Mouse (Mus musculus) limb, embryonic 14.5 days (tissue): ENCODE measurements around the gene Rnf25. TPM values are rescaled to one million over a fixed set of nuclear protein-coding genes. Genes with fewer than 3 reads are reported as not detected.

ENCODE experiments used
- ATAC-seq: fragments of 200-750 bp; cut with Nextera tagmentation; 2 replicates; pipeline ENCODE4 v1.8.0; 2017; ENCODE audit warnings: low read depth, moderate number of reproducible peaks, moderate TSS enrichment; ENCODE audit not compliant: low FRiP score
- DNase-seq: peaks from one replicate; pipeline ENCODE4 v3.0.0-alpha.2; 2015; ENCODE audit warnings: low spot score
- H3K27ac ChIP-seq: fragments of 300-500 bp; sonication (generic); replicated peaks from 2 replicates; pipeline ENCODE4 v1.5.1; 2014; ENCODE audit warnings: low read depth, mild to moderate bottlenecking, low read length, moderate library complexity, mixed read lengths
- H3K27me3 ChIP-seq: fragments of 300-500 bp; sonication (generic); 2 replicates; pipeline ENCODE4 v1.6.1; 2014; ENCODE audit warnings: low read length, mixed read lengths; ENCODE audit not compliant: control insufficient read depth, insufficient read depth
- H3K36me3 ChIP-seq: fragments of 300-500 bp; sonication (generic); 2 replicates; pipeline ENCODE4 v1.6.1; 2014; ENCODE audit warnings: mild to moderate bottlenecking, low read length, moderate library complexity, mixed read lengths; ENCODE audit not compliant: control insufficient read depth, insufficient read depth
- H3K4me1 ChIP-seq: fragments of 300-500 bp; sonication (generic); 2 replicates; pipeline ENCODE4 v1.6.1; 2014; ENCODE audit warnings: antibody characterized with exemption, low read length, mixed read lengths; ENCODE audit not compliant: control insufficient read depth, insufficient read depth
- H3K4me2 ChIP-seq: fragments of 300-500 bp; sonication (generic); replicated peaks from 2 replicates; pipeline ENCODE4 v1.6.1; 2014; ENCODE audit warnings: low read depth, mild to moderate bottlenecking, low read length, moderate library complexity; ENCODE audit not compliant: severe bottlenecking
- H3K4me3 ChIP-seq: fragments of 300-500 bp; sonication (generic); replicated peaks from 2 replicates; pipeline ENCODE4 v1.5.1; 2014; ENCODE audit warnings: low read length
- H3K9ac ChIP-seq: fragments of 300-500 bp; sonication (generic); 2 replicates; pipeline ENCODE4 v1.6.1; 2014; ENCODE audit warnings: mild to moderate bottlenecking, low read depth, low read length, moderate library complexity; ENCODE audit not compliant: severe bottlenecking
- H3K9me3 ChIP-seq: fragments of 300-500 bp; sonication (generic); 2 replicates; pipeline ENCODE4 v1.6.1; 2016; ENCODE audit warnings: low read length; ENCODE audit not compliant: control insufficient read depth
- POLR2A ChIP-seq: fragments of 200-500 bp; IDR thresholded peaks from 2 replicates; pipeline ENCODE4 v1.8.0; 2012; ENCODE audit warnings: inconsistent platforms, mild to moderate bottlenecking, moderate library complexity, borderline replicate concordance; ENCODE audit not compliant: insufficient read depth, insufficient read length; ENCODE audit errors: extremely low read depth
- WGBS: fragments of 180-500 bp; shearing (Covaris S2); extraction: QIAGEN DNeasy Blood & Tissue Kit; methylation state at CpG from one replicate; pipeline ENCODE4 v1.1.7; 2014; 5-methylcytosine and 5-hydroxymethylcytosine counted together
- microRNA-seq: library from miRNA; unstranded; fragments of <30 nt; microRNA quantifications from one replicate; pipeline ENCODE4, GENCODE M21; 2016
- polyA plus RNA-seq, 2 experiments: library from polyadenylated mRNA; depleted of rRNA in 1 of 2; stranded (reverse) in 1 of 2; unstranded in 1 of 2; fragments of >200 nt; fragmentation: Nextera tagmentation in 1 of 2; extraction: Ambion mirVana in 1 of 2; gene quantifications; 2 replicates each; pipeline versions ENCODE4 v1.2.1 to v1.2.3; 2012 to 2014

Gene Rnf25
- polyA plus RNA-seq, 2 experiments: 7.1 to 132 TPM

- Histone ChIP-seq H3K4me3 (no peak within 1 kb of the TSS), H3K4me1 (peaks cover 6% of the 10 kb centered on the region), H3K4me2 (no peak within 1 kb of the TSS), H3K9me3 (no peaks in the 10 kb centered on the region), H3K9ac (no peak within 1 kb of the TSS), H3K27ac (no peak within 1 kb of the TSS), H3K27me3 (no peaks in the 10 kb centered on the region), H3K36me3 (no peaks in the 10 kb centered on the region)
- ATAC-seq (no peak), DNase-seq (no peak)
- 89% methylated on average over 4 of the region's 4 CpGs for WGBS
- no peak for TF ChIP-seq POLR2A
Observed at GRCm38 (mm10) chr1:74544184-74544583, 57.0 kb downstream of the Rnf25 start, which contains the start of gene Usp37. Gene Usp37 (minus strand): TSS chr1:74544284.

Small RNA genes lying within 50 kb of the gene (microRNA-seq; reads per million reads assigned to microRNA genes)
- not detected for gene Gm25035

Other genes with a start within 250 kb of the Rnf25 start
- 3.8 and 4.2 TPM in 2 replicates for gene Catip, start 239.3 kb downstream of the Rnf25 start, polyA plus RNA-seq (2012; rRNA removed)
- gene Catip, start 239.3 kb downstream of the Rnf25 start, polyA plus RNA-seq (2014; fragmentation: Nextera tagmentation; extraction: Ambion mirVana): 0.73 and 1.8 TPM in 2 replicates
- gene Slc11a1, start 226.2 kb downstream of the Rnf25 start, polyA plus RNA-seq (2012; rRNA removed): 7.2 and 8.0 TPM in 2 replicates
- 3.2 and 3.5 TPM in 2 replicates for gene Slc11a1, start 226.2 kb downstream of the Rnf25 start, polyA plus RNA-seq (2014; fragmentation: Nextera tagmentation; extraction: Ambion mirVana)
- gene Ctdsp1, start 209.9 kb downstream of the Rnf25 start, polyA plus RNA-seq (2012; rRNA removed): 138 and 177 TPM in 2 replicates
- 96.4 and 109 TPM in 2 replicates for gene Ctdsp1, start 209.9 kb downstream of the Rnf25 start, polyA plus RNA-seq (2014; fragmentation: Nextera tagmentation; extraction: Ambion mirVana)
- 0.14 and 0.73 TPM in 2 replicates for gene Vil1, start 192.0 kb downstream of the Rnf25 start, polyA plus RNA-seq (2012; rRNA removed)
- gene Vil1, start 192.0 kb downstream of the Rnf25 start, polyA plus RNA-seq (2014; fragmentation: Nextera tagmentation; extraction: Ambion mirVana): 0.08 and 0.10 TPM in 2 replicates
- gene Cnot9, start 95.3 kb downstream of the Rnf25 start, polyA plus RNA-seq (2012; rRNA removed): 56.1 and 59.3 TPM in 2 replicates
- 64.8 and 66.9 TPM in 2 replicates for gene Cnot9, start 95.3 kb downstream of the Rnf25 start, polyA plus RNA-seq (2014; fragmentation: Nextera tagmentation; extraction: Ambion mirVana)
- gene Plcd4, start 58.5 kb downstream of the Rnf25 start, polyA plus RNA-seq (2012; rRNA removed): 0.43 and 0.53 TPM in 2 replicates
- 0.99 and 2.1 TPM in 2 replicates for gene Plcd4, start 58.5 kb downstream of the Rnf25 start, polyA plus RNA-seq (2014; fragmentation: Nextera tagmentation; extraction: Ambion mirVana)
- 13.4 and 14.2 TPM in 2 replicates for gene Usp37, start 57.1 kb downstream of the Rnf25 start, polyA plus RNA-seq (2012; rRNA removed)
- gene Usp37, start 57.1 kb downstream of the Rnf25 start, polyA plus RNA-seq (2014; fragmentation: Nextera tagmentation; extraction: Ambion mirVana): 30.3 and 33.9 TPM in 2 replicates
- 21.2 and 28.9 TPM in 2 replicates for gene Zfp142, start 13.2 kb downstream of the Rnf25 start, polyA plus RNA-seq (2012; rRNA removed)
- 7.5 and 7.9 TPM in 2 replicates for gene Zfp142, start 13.2 kb downstream of the Rnf25 start, polyA plus RNA-seq (2014; fragmentation: Nextera tagmentation; extraction: Ambion mirVana)
- 22.4 and 24.0 TPM in 2 replicates for gene Bcs1l, start 13.1 kb downstream of the Rnf25 start, polyA plus RNA-seq (2012; rRNA removed)
- gene Bcs1l, start 13.1 kb downstream of the Rnf25 start, polyA plus RNA-seq (2014; fragmentation: Nextera tagmentation; extraction: Ambion mirVana): 16.6 and 21.3 TPM in 2 replicates
- 9.8 and 15.3 TPM in 2 replicates for gene Stk36, start within 50 bp of the Rnf25 start, polyA plus RNA-seq (2012; rRNA removed)
- gene Stk36, start within 50 bp of the Rnf25 start, polyA plus RNA-seq (2014; fragmentation: Nextera tagmentation; extraction: Ambion mirVana): 7.6 and 8.3 TPM in 2 replicates
- gene Ttll4, start 60.3 kb upstream of the Rnf25 start, polyA plus RNA-seq (2012; rRNA removed): 36.7 and 45.6 TPM in 2 replicates
- 18.5 and 22.2 TPM in 2 replicates for gene Ttll4, start 60.3 kb upstream of the Rnf25 start, polyA plus RNA-seq (2014; fragmentation: Nextera tagmentation; extraction: Ambion mirVana)
- 16.1 TPM in 2 replicates for gene Cyp27a1, start 112.2 kb upstream of the Rnf25 start, polyA plus RNA-seq (2012; rRNA removed)
- gene Cyp27a1, start 112.2 kb upstream of the Rnf25 start, polyA plus RNA-seq (2014; fragmentation: Nextera tagmentation; extraction: Ambion mirVana): 11.6 and 12.2 TPM in 2 replicates
- gene Prkag3, start 147.8 kb upstream of the Rnf25 start, polyA plus RNA-seq (2012; rRNA removed): 4.3 and 5.1 TPM in 2 replicates
- gene Prkag3, start 147.8 kb upstream of the Rnf25 start, polyA plus RNA-seq (2014; fragmentation: Nextera tagmentation; extraction: Ambion mirVana): 1.4 and 2.5 TPM in 2 replicates
- 39.9 and 42.8 TPM in 2 replicates for gene Wnt6, start 170.5 kb upstream of the Rnf25 start, polyA plus RNA-seq (2012; rRNA removed)
- 51.8 and 54.3 TPM in 2 replicates for gene Wnt6, start 170.5 kb upstream of the Rnf25 start, polyA plus RNA-seq (2014; fragmentation: Nextera tagmentation; extraction: Ambion mirVana)
- gene Wnt10a, start 190.1 kb upstream of the Rnf25 start, polyA plus RNA-seq (2012; rRNA removed): 3.8 and 4.7 TPM in 2 replicates
- gene Wnt10a, start 190.1 kb upstream of the Rnf25 start, polyA plus RNA-seq (2014; fragmentation: Nextera tagmentation; extraction: Ambion mirVana): 8.3 and 9.3 TPM in 2 replicates